Mouse (Mus musculus) ES-E14 (cell line): ENCODE results near the gene Gm973. TPM values are rescaled to one million over a fixed set of nuclear protein-coding genes. Genes with fewer than 3 reads are reported as not detected.
A peak's percentile ranks its signal among the peaks of the same experiment; 100 is the strongest.

Source experiments
- DNase-seq: peaks from one replicate; pipeline ENCODE4 v3.0.0-alpha.2; 2013; ENCODE audit warnings: low read depth, low spot score
- H3K27ac ChIP-seq: 2 replicates; pipeline ENCODE4 v1.5.1; 2012; ENCODE audit warnings: low read depth, mild to moderate bottlenecking, low read length, moderate library complexity, mixed read lengths; ENCODE audit not compliant: poor library complexity, insufficient read depth, severe bottlenecking
- H3K36me3 ChIP-seq: 2 replicates; pipeline ENCODE4 v1.6.1; 2012; ENCODE audit warnings: mild to moderate bottlenecking, low read length, moderate library complexity, mixed read lengths; ENCODE audit not compliant: control insufficient read depth, poor library complexity, insufficient read depth, severe bottlenecking
- H3K4me1 ChIP-seq, 2 experiments: fragments of 150-350 bp in 1 of 2; sonication (generic) in 1 of 2; 2 replicates each; pipeline ENCODE4 v1.6.1; 2012; ENCODE audit warnings: low read length in 2 of 2, mild to moderate bottlenecking in 1 of 2, mixed read lengths in 1 of 2; ENCODE audit not compliant: control insufficient read depth in 2 of 2, insufficient read depth in 2 of 2, poor library complexity in 1 of 2
- H3K4me3 ChIP-seq, 2 experiments: fragments of 150-350 bp in 1 of 2; sonication (generic) in 1 of 2; 2 replicates each; pipeline ENCODE4 v1.5.1; 2012; ENCODE audit warnings: low read length in 2 of 2, low read depth in 1 of 2, mild to moderate bottlenecking in 1 of 2, mixed read lengths in 1 of 2; ENCODE audit not compliant: insufficient read depth in 1 of 2, poor library complexity in 1 of 2, severe bottlenecking in 1 of 2
- H3K9ac ChIP-seq: 2 replicates; pipeline ENCODE4 v1.6.1; 2012; ENCODE audit warnings: low read depth, mild to moderate bottlenecking, low read length, mixed read lengths; ENCODE audit not compliant: poor library complexity, insufficient read depth, severe bottlenecking
- H3K9me3 ChIP-seq: fragments of 150-350 bp; sonication (generic); 2 replicates; pipeline ENCODE4 v1.6.1; 2012; ENCODE audit warnings: low read depth, mild to moderate bottlenecking, low read length; ENCODE audit not compliant: control insufficient read depth, insufficient read depth
- CHD2 ChIP-seq: IDR thresholded peaks from 2 replicates; pipeline ENCODE4 v1.6.1; 2014; ENCODE audit warnings: mild to moderate bottlenecking, low read depth, low read length, inconsistent platforms
- HCFC1 ChIP-seq: IDR thresholded peaks from 2 replicates; pipeline ENCODE4 v1.6.1; 2012; ENCODE audit warnings: low read length, inconsistent platforms, borderline replicate concordance; ENCODE audit not compliant: insufficient read depth
- MAFK ChIP-seq: IDR thresholded peaks from 2 replicates; pipeline ENCODE4 v1.6.1; 2014; ENCODE audit warnings: mild to moderate bottlenecking, low read depth, low read length, inconsistent platforms; ENCODE audit not compliant: insufficient read depth
- ZC3H11A ChIP-seq: IDR thresholded peaks from 2 replicates; pipeline ENCODE4 v1.6.1; 2012; ENCODE audit warnings: low read depth, mild to moderate bottlenecking, inconsistent platforms, low read length, borderline replicate concordance
- ZNF384 ChIP-seq: IDR thresholded peaks from 2 replicates; pipeline ENCODE4 v1.6.1; 2012; ENCODE audit warnings: low read depth, low read length, inconsistent platforms
- in situ Hi-C, 2 experiments: fragments of 600-800 bp; cut with MboI; formaldehyde crosslinking; loops; one replicate each; pipeline ENCODE4 v1.15.1; 2025; ENCODE audit warnings: low sequenced_read_pairs in 2 of 2, inconsistent platforms in 1 of 2; ENCODE audit not compliant: unreplicated experiment in 2 of 2
- total RNA-seq: library from RNA; depleted of rRNA; stranded (reverse); fragments of 300-350 nt; gene quantifications from 2 replicates; pipeline ENCODE4 v1.2.3, GENCODE M21; 2012

Gene Gm973
- total RNA-seq, 1 experiment, result 5.8 TPM

DNA sequence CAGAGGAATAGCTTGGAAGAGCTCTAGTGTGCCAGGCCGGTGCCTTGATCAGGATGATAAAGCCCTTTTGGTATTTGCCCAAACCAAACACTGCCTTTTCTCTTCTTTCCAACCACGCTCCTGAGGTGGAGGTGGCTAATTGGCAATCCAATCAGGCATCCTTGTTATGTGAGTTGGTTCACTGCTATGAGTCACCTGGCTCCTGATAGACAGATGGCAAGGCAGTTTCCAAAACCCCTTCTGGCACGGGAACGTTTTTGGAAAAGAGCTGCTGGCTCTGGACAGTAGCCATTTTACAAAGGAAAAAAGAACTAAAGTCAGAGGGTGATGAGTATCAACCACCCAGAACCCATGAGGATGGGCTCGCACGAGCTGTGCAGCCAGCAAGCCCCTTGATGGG lies 50.9 kb downstream of the Gm973 start:
- in situ Hi-C loops, result no loop called here
- Histone ChIP-seq H3K9me3 (no peaks in the 10 kb centered on the region), H3K9ac (no peak overlapping the region), H3K27ac (no peak overlapping the region), H3K36me3 (no peaks in the 10 kb centered on the region), H3K4me1 (peaks cover 0 to 2% of the 10 kb centered on the region in 2 experiments; a peak in 1 of 4 replicates), H3K4me3 (no peak overlapping the region)
- TF ChIP-seq CHD2 (no peak), HCFC1 (no peak), ZNF384 (no peak), MAFK (no peak), ZC3H11A (no peak)
- no peak for DNase-seq

GRCm38 (mm10) chr1:59567521-59567920 lies 51.5 kb downstream of the Gm973 start:
- Histone ChIP-seq H3K9me3 (no peaks in the 10 kb centered on the region), H3K27ac (no peak overlapping the region), H3K36me3 (no peaks in the 10 kb centered on the region), H3K4me3 (no peak overlapping the region), H3K4me1 (peaks cover 0 to 2% of the 10 kb centered on the region in 2 experiments; a peak in 1 of 4 replicates), H3K9ac (no peak overlapping the region)
- in situ Hi-C loops, result no loop called here
- TF ChIP-seq ZC3H11A, result no peak
- TF ChIP-seq CHD2, result no peak
- TF ChIP-seq MAFK, result no peak
- TF ChIP-seq HCFC1, result no peak
- no peak for TF ChIP-seq ZNF384
- DNase-seq, result no peak

DNA sequence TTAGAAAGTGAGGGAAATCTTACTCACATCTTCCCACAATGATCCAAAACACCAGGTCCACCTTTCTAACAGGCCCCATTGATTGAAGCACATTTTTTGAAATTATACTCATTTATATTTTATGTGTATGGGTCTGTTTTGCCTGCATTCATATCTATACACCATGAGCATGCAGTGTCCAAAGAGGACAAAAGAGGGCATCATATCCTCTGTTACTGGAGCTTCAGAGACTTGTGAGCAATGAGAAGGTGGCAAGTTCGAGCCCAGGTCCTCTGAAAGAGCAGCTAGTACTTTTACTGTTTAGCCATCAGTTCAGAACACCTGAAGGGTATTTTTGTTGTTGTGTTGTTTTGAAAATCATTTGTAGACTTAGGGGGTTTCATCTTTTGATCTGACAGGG lies 52.2 kb downstream of the Gm973 start:
- in situ Hi-C loops, result no loop called here
- no peak for TF ChIP-seq ZC3H11A
- no peak for TF ChIP-seq CHD2
- no peak for TF ChIP-seq ZNF384
- TF ChIP-seq HCFC1, result no peak
- no peak for TF ChIP-seq MAFK
- H3K36me3 ChIP-seq, result no peaks in the 10 kb centered on the region

DNA sequence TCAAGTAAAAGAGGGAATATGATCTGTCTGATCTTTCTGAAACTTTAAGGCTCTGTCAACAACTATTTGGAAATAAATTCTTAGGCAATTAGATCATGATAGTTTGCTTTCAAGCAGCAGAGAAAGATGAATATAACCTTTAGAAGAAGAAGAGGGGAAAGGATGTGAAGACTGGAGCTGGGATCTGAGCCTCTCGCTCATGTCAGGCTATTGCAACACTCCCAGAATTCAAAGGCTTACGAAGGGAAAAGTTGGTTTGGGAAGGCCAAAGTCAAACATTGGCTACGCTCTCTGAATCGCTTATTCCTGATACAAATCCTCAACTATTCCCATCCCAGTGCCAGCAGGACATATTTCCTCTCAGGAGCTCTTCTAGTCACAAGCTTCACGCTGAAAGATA lies 53.2 kb downstream of the Gm973 start:
- H3K4me3 ChIP-seq, result no peak overlapping the region
- no peak overlapping the region for H3K9ac ChIP-seq
- H3K4me1 ChIP-seq, result peaks cover 0 to 3% of the 10 kb centered on the region in 2 experiments; a peak in 1 of 4 replicates
- no peaks in the 10 kb centered on the region for H3K9me3 ChIP-seq
- in situ Hi-C loops, result no loop called here
- TF ChIP-seq HCFC1 (no peak), MAFK (no peak), ZNF384 (no peak), ZC3H11A (no peak), CHD2 (no peak)
- no peak overlapping the region for H3K27ac ChIP-seq
- no peak for DNase-seq
- no peaks in the 10 kb centered on the region for H3K36me3 ChIP-seq

More for the DNA sequence above, 52.2 kb downstream of the Gm973 start:
- H3K9me3 ChIP-seq, result no peaks in the 10 kb centered on the region
- H3K9ac ChIP-seq, result no peak overlapping the region
- no peaks in the 10 kb centered on the region for H3K4me1 ChIP-seq
- no peak for DNase-seq
- no peak overlapping the region for H3K4me3 ChIP-seq
- H3K27ac ChIP-seq, result no peak overlapping the region

DNA sequence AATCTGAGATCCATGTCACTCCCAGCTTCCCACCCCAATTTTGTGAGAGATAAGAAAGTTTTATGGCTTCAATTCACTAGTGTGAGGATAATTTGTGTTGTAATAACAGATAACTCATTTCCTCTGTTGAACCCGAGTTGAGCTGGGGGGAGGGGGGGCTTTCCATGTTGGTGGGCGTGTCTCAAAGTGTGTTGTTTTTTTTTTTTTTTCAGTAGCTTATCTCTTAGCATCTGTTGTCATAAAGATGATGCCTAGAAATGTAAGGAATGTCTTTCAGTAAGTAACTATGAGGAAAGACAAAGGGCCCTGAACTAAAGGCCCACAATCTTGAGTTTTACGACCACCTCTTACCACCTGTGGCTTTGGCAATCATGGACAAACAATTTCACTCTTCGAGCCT lies 54.7 kb downstream of the Gm973 start:
- H3K9ac ChIP-seq, result no peak overlapping the region
- no peak for TF ChIP-seq ZC3H11A
- TF ChIP-seq ZNF384, result peak; percentile 77
- no peak for TF ChIP-seq HCFC1
- TF ChIP-seq MAFK, result no peak
- no peak for TF ChIP-seq CHD2
- in situ Hi-C loops, result no loop called here

More for the DNA sequence above, 54.7 kb downstream of the Gm973 start:
- Histone ChIP-seq H3K4me3 (no peak overlapping the region), H3K36me3 (no peaks in the 10 kb centered on the region), H3K9me3 (no peaks in the 10 kb centered on the region), H3K27ac (no peak overlapping the region), H3K4me1 (peaks cover 2 to 3% of the 10 kb centered on the region in 2 experiments; a peak in 1 of 4 replicates)
- no peak for DNase-seq
